Mouse (Mus musculus): ENCODE measurements around the gene Cdc42bpg.
"Not testable (repeated sequence)": the region's sequence is repeated elsewhere in the genome, so short reads cannot be mapped to it uniquely, and the experiment has no call there.

Cdc42bpg gene

GRCm38 (mm10) chr19:6299450-6300267 lies 6.6 kb upstream of the Cdc42bpg start:
- DNase-seq, result no peak

- DNase-seq, result no peak
These were observed 5.8 kb upstream of the Cdc42bpg start for GRCm38 (mm10) chr19:6300402-6300841.

DNA sequence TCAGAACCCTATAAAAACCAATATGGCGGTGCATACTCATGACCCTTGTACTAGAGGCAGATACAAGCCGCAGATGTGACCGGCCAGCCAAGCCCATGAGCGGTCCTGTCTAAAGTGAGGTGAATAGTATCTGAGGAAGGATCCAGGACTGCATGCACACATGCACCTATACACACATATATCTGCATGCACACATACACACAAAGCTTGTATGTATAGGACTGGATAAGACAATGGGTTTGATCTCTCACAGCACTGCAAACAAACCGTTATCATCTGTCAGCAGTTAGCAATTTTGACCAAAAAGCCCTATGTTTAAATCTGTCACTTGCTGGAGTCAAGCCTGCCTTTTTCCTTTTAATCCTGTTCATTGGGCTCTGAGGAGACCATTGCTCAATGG lies 4.1 kb upstream of the Cdc42bpg start:
- no peak for DNase-seq

DNA sequence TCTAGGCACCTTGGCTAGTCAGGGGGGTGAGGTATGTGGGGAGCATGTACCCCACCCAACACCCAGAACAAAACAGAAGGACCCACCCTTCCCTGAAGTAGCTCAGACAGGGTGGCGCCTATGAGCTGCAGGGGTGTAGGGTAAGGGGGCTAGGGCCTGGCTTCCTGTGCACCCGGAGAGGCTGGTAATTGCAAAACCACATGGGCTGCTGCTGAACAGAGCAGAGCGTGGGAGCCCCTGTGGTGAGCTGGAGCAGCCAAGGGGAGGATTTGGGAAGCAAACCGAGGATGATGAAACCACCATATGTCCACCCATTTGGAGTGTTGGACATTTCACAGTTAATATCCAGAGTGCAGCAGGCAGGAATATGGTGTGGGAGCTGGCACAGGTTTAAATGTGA lies 3.7 kb upstream of the Cdc42bpg start:
- peak; percentile 47 for DNase-seq

GRCm38 (mm10) chr19:6303831-6304230 lies 2.4 kb upstream of the Cdc42bpg start:
- DNase-seq, result no peak

- DNase-seq, result peak; percentile 79
These were observed 1.3 kb upstream of the Cdc42bpg start for GRCm38 (mm10) chr19:6304787-6305516.

DNA sequence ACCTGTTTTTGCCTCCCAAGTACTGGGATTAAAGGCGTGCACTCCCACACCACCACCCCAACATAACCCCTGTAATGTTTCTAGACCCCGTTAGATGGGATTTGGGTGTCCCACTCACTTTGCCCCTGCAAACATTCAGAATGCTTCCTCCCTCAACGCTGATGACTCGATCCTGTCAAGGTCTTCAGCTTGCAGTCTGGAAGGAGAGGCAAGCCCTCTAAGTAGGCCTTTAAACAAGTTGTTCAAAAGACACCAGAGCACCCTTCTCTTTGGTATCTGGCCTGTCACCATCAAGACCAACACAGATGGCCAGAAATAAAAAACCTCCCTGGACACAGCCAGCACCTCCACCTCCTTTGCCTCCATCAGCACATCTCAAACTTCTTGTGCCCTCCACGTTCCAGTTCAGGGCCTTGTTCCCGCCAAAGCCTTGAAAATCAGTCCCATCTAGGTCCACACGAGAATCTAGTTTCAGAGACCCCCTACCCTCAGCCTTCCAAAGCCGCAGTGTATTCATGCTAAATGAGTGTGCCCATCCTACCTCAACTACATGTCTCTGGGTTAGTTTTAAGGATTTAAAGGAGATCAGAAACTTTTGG lies 640 bp upstream of the Cdc42bpg start:
- DNase-seq, result no peak

- peak; percentile 31 for DNase-seq
These were observed 330 bp downstream of the Cdc42bpg start for GRCm38 (mm10) chr19:6306586-6306985.

DNA sequence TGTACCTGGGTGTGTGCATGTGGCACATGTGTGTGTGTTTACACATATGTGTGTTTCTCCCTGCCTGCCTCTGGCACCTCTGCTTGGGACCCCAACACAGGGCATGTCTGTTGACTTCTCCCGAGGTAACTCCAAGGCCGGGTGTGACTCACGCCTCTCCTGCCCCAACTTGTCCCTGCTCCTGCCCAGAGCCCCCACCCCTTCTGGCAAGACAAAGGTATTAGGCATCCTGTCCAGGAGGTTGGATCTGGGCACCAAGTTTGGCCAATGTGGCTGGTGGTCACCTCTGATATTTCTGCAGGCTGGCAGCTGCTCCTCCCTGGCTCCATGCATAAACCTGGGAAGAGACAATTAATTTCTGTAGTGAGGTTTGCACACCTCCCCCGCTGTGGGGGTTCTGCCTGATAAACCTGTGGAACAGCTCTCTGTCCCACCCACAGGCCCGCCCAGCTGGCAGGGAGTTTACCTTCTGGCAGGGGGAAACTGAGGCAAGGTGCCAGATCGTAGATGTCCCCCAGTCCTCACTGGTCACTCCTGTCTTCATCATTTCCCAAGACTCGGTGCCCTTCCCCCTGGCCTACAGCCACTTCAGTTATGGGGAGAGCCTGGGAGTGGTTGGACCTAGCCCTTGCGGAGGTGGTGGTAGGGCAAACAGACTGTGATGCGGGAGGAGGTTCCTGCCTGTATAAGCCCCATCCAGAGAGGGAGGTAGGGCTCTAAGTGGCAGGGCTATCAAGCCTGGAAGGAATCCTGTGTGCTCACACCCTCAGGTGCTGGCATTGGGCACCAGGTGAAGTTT lies 1.7 kb downstream of the Cdc42bpg start:
- no peak for DNase-seq

DNA sequence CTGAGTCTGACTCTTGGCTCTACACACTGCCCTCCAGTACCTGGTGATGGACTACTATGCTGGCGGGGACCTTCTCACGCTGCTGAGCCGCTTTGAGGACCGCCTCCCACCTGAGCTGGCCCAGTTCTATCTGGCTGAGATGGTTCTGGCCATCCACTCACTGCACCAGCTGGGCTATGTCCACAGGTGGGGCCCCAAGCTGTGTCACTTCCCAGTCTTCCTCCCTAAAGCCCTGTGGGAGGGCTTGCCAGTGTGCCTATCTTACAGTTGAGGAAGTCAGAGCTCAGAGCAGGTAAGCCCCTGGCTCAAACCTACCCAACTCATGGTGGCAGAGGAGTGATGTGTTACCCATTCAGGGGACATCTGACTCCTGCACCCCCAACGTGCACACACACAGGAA lies 3.9 kb downstream of the Cdc42bpg start:
- DNase-seq, result no peak

- DNase-seq, result not testable (repeated sequence)
These were observed 5.5 kb downstream of the Cdc42bpg start for GRCm38 (mm10) chr19:6311783-6312182.

DNA sequence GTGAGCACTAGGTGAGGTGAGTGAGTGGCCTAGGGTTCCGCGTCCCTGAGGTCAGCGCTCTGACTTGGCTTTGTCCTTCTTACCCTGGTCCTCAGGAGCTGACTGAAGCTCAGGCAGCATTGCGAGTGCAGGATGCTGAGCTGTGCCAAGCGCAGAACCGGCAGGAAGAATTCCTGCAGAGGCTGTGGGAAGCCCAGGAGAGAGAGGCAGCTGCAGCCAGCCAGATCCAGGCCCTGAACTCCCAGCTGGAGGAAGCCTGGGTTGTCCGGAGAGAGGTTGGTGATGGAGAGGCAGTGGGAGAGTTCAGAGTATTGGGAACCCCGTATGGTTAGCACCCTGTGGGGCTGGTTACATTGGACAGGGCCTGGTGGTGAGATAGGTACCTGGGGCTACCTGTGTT lies 7.5 kb downstream of the Cdc42bpg start:
- DNase-seq, result no peak

DNA sequence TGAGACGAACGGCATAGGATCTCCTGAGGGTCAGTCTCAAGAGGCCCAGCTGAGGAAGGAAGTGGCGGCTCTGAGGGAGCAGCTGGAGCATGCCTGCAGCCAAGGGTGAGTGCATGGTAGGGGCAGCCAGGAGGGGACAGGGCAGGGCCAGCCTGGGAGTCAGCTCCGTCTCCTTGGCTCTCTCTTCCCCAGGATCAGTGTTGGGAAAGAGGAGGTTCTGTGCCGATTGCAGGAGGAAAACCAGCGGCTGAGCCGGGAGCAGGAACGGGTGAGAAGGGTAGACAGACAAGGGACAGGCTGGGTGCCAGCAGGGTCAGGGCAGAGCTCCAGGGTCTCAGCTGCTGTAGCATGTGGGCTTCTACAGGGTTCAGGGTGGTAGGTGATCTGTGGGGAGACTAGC lies 8.3 kb downstream of the Cdc42bpg start:
- DNase-seq, result no peak

GRCm38 (mm10) chr19:6315573-6315972 lies 9.3 kb downstream of the Cdc42bpg start:
- DNase-seq, result no peak

- DNase-seq, result no peak
These were observed 11.9 kb downstream of the Cdc42bpg start for GRCm38 (mm10) chr19:6318145-6318544.

GRCm38 (mm10) chr19:6321358-6321757 lies 15.1 kb downstream of the Cdc42bpg start:
- no peak for DNase-seq

GRCm38 (mm10) chr19:6321786-6322621 lies 15.7 kb downstream of the Cdc42bpg start:
- no peak for DNase-seq

DNA sequence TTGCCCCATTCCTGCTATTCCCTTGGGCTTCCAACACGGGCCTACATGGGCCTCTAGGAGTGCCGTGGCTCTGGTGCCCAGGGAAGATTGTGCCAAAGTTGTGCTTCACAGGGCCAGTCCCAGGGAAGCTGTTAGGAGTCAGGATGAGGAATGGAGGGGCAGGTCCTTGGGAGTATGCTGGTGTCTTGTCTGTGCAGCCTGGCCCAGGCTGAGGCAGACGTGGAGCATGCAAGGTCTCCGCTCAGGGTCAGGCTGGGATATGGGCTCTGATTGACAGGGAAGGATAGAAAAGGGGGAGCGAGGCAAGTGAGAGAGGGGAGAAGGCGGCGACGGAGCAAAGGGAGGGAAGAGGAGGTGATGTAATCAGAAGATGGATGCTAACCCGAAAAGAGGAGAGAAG lies 18.5 kb downstream of the Cdc42bpg start:
- no peak for DNase-seq

DNA sequence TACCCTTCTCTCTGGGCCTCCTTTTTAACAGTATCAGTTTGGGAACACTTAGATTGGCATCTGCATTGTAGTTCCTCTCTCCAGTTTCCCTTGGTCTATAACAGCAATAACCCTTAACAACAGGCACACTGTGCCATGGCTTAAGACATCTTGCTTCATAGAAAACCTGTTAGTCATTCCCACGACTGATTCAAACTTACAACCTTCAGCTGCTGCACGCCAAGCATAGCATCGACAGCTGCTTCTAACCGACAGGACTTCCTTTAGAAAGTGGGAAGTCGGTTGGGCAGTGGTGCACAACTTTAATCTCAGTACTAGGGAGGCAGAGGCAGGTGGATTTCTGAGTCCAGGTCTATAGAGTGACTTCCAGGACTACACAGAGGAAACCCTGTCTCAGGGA lies 24.9 kb downstream of the Cdc42bpg start:
- DNase-seq, result no peak

DNA sequence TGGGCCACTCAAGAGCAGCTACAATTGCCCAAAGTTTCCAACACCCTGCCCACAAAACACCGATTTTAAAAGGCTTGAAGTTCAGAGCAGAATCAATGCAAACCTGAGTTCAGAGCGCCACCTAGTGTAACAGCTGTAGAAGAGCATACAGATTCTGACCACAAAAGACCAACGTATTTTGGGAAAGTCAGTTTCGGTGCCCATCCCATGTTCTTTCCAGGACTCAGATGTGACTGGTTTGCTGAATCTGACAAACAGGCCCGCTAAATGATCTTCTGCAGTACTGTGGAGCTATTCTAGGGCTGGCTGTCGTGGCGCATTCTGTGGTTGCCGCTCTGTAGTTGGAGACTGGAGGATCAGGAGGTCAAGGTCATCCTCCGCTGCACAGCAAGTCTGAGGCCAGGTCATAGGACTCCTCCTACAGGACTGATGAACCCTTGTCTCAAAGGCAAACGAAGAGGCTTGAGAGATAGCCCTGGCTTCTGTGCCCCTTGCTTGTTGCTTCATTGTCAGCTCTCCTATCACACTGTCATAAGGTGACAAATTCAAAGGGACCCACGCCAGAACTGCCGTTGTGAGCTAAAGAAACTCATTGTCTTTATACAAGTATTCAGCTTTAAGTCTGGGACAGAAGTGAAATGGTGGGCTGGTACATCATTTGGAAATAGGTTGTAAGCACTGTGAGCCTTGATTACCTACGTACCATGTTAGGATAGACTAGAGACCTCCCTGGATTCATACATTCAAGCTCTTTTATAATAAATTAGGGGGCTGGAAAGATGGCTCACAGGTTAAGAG lies 25.7 kb downstream of the Cdc42bpg start:
- peak; percentile 39 for DNase-seq
